Mouse (Mus musculus) neural tube, embryonic 12.5 days (tissue): ENCODE measurements around the gene Wnt11. TPM values are rescaled to one million over a fixed set of nuclear protein-coding genes. Genes with fewer than 3 reads are reported as not detected.

Experiments used
- ATAC-seq: fragments of 200-750 bp; cut with Nextera tagmentation; 2 replicates; pipeline ENCODE4 v1.8.0; 2017; ENCODE audit warnings: low read depth, mild to moderate bottlenecking, moderate TSS enrichment, moderate library complexity; ENCODE audit not compliant: low FRiP score
- H3K27ac ChIP-seq: fragments of 300-500 bp; sonication (generic); 2 replicates; pipeline ENCODE4 v1.5.1; 2016
- H3K27me3 ChIP-seq: fragments of 300-500 bp; sonication (generic); replicated peaks from 2 replicates; pipeline ENCODE4 v1.6.1; 2016; ENCODE audit warnings: mild to moderate bottlenecking
- H3K36me3 ChIP-seq: fragments of 300-500 bp; sonication (generic); 2 replicates; pipeline ENCODE4 v1.6.1; 2016; ENCODE audit warnings: mild to moderate bottlenecking
- H3K4me1 ChIP-seq: fragments of 300-500 bp; sonication (generic); 2 replicates; pipeline ENCODE4 v1.6.1; 2016
- H3K4me2 ChIP-seq: fragments of 300-500 bp; sonication (generic); replicated peaks from 2 replicates; pipeline ENCODE4 v1.6.1; 2016; ENCODE audit warnings: mild to moderate bottlenecking
- H3K4me3 ChIP-seq: fragments of 300-500 bp; sonication (generic); 2 replicates; pipeline ENCODE4 v1.5.1; 2016
- H3K9ac ChIP-seq: fragments of 300-500 bp; sonication (generic); 2 replicates; pipeline ENCODE4 v1.6.1; 2016; ENCODE audit warnings: mild to moderate bottlenecking
- H3K9me3 ChIP-seq: fragments of 300-500 bp; sonication (generic); 2 replicates; pipeline ENCODE4 v1.6.1; 2016; ENCODE audit warnings: mild to moderate bottlenecking
- WGBS: fragments of 180-500 bp; shearing (Covaris S2); methylation state at CpG from one replicate; pipeline ENCODE4 v1.1.7; 2016; 5-methylcytosine and 5-hydroxymethylcytosine counted together
- polyA plus RNA-seq: library from polyadenylated mRNA; unstranded; fragments of >200 nt; fragmentation: Nextera tagmentation; extraction: Ambion mirVana; gene quantifications from 2 replicates; pipeline ENCODE4 v1.2.1, GENCODE M21; 2016

The Wnt11 gene
- polyA plus RNA-seq, 1 experiment from 2014 or later: 7.2 TPM

- Histone ChIP-seq H3K4me3 (no peak overlapping the region), H3K4me1 (peaks cover 8% of the 10 kb centered on the region; the same call in 1 of the 2 replicates), H3K27ac (no peak overlapping the region), H3K27me3 (no peaks in the 10 kb centered on the region), H3K9me3 (no peaks in the 10 kb centered on the region), H3K36me3 (no peaks in the 10 kb centered on the region), H3K9ac (no peak overlapping the region), H3K4me2 (no peak overlapping the region)
- no peak for ATAC-seq
- WGBS: 90% methylated on average over 9 of the region's 9 CpGs
These were observed 31.7 kb upstream of the Wnt11 start for GRCm38 (mm10) chr7:98803181-98803580.

GRCm38 (mm10) chr7:98804841-98805772, 29.8 kb upstream of the Wnt11 start:
- Histone ChIP-seq H3K4me1 (peaks cover 4% of the 10 kb centered on the region; the same call in 1 of the 2 replicates), H3K36me3 (no peaks in the 10 kb centered on the region), H3K9me3 (no peaks in the 10 kb centered on the region), H3K4me3 (no peak overlapping the region), H3K9ac (no peak overlapping the region), H3K27ac (no peak overlapping the region), H3K4me2 (no peak overlapping the region), H3K27me3 (no peaks in the 10 kb centered on the region)
- WGBS: 58% methylated on average over 12 of the region's 12 CpGs
- ATAC-seq: no peak

GRCm38 (mm10) chr7:98806961-98807360, 28.0 kb upstream of the Wnt11 start:
- peaks cover 4% of the 10 kb centered on the region; the same call in 1 of the 2 replicates for H3K4me1 ChIP-seq
- H3K9me3 ChIP-seq: no peaks in the 10 kb centered on the region
- H3K27ac ChIP-seq: no peak overlapping the region
- H3K27me3 ChIP-seq: no peaks in the 10 kb centered on the region
- no peak overlapping the region for H3K9ac ChIP-seq
- no peaks in the 10 kb centered on the region for H3K36me3 ChIP-seq
- WGBS: 90% methylated on average over 3 of the region's 3 CpGs
- H3K4me3 ChIP-seq: no peak overlapping the region
- H3K4me2 ChIP-seq: no peak overlapping the region
- ATAC-seq: no peak

- ATAC-seq: no peak
- no peaks in the 10 kb centered on the region for H3K36me3 ChIP-seq
- no peak overlapping the region for H3K9ac ChIP-seq
- no peak overlapping the region for H3K27ac ChIP-seq
- no peaks in the 10 kb centered on the region for H3K9me3 ChIP-seq
- no peak overlapping the region for H3K4me2 ChIP-seq
- peaks cover 7% of the 10 kb centered on the region; the same call in 1 of the 2 replicates for H3K4me1 ChIP-seq
- no peak overlapping the region for H3K4me3 ChIP-seq
- H3K27me3 ChIP-seq: no peaks in the 10 kb centered on the region
- WGBS: 85% methylated on average over 6 of the region's 6 CpGs
These were observed 25.5 kb upstream of the Wnt11 start for GRCm38 (mm10) chr7:98809372-98809771.

GRCm38 (mm10) chr7:98810619-98811018, 24.3 kb upstream of the Wnt11 start:
- no peaks in the 10 kb centered on the region for H3K36me3 ChIP-seq
- H3K4me1 ChIP-seq: 0 out of 2 replicates have a peak, but pooled peaks cover 7% of the 10 kb centered on the region
- H3K9ac ChIP-seq: no peak overlapping the region
- ATAC-seq: no peak
- no peaks in the 10 kb centered on the region for H3K9me3 ChIP-seq
- H3K27ac ChIP-seq: no peak overlapping the region
- H3K4me3 ChIP-seq: no peak overlapping the region
- H3K27me3 ChIP-seq: no peaks in the 10 kb centered on the region
- 86% methylated on average over 2 of the region's 2 CpGs for WGBS
- H3K4me2 ChIP-seq: no peak overlapping the region

- no peaks in the 10 kb centered on the region for H3K9me3 ChIP-seq
- 91% methylated on average over 1 of the region's 1 CpGs for WGBS
- H3K4me1 ChIP-seq: peaks cover 18% of the 10 kb centered on the region
- no peak for ATAC-seq
- no peak overlapping the region for H3K27ac ChIP-seq
- H3K9ac ChIP-seq: no peak overlapping the region
- H3K27me3 ChIP-seq: no peaks in the 10 kb centered on the region
- no peaks in the 10 kb centered on the region for H3K36me3 ChIP-seq
- H3K4me3 ChIP-seq: no peak overlapping the region
- no peak overlapping the region for H3K4me2 ChIP-seq
These were observed 14.4 kb upstream of the Wnt11 start for GRCm38 (mm10) chr7:98820501-98820900.

GRCm38 (mm10) chr7:98822881-98823280, 12.0 kb upstream of the Wnt11 start:
- Histone ChIP-seq H3K4me3 (no peak overlapping the region), H3K9ac (no peak overlapping the region), H3K4me1 (peaks cover 9% of the 10 kb centered on the region), H3K27me3 (no peaks in the 10 kb centered on the region; the same call in 1 of the 2 replicates), H3K27ac (no peak overlapping the region), H3K36me3 (no peaks in the 10 kb centered on the region), H3K9me3 (no peaks in the 10 kb centered on the region), H3K4me2 (no peak overlapping the region)
- WGBS: 80% methylated on average over 6 of the region's 6 CpGs
- ATAC-seq: no peak

- ATAC-seq: no peak
- no peak overlapping the region for H3K9ac ChIP-seq
- H3K27me3 ChIP-seq: no peaks in the 10 kb centered on the region; the same call in 1 of the 2 replicates
- 67% methylated on average over 15 of the region's 15 CpGs for WGBS
- no peaks in the 10 kb centered on the region for H3K9me3 ChIP-seq
- no peak overlapping the region for H3K27ac ChIP-seq
- H3K36me3 ChIP-seq: no peaks in the 10 kb centered on the region
- no peak overlapping the region for H3K4me3 ChIP-seq
- H3K4me1 ChIP-seq: peaks cover 4% of the 10 kb centered on the region; the same call in 1 of the 2 replicates
- no peak overlapping the region for H3K4me2 ChIP-seq
These were observed 10.8 kb upstream of the Wnt11 start for GRCm38 (mm10) chr7:98823896-98824822.

GRCm38 (mm10) chr7:98828052-98828451, 6.9 kb upstream of the Wnt11 start:
- no peak for ATAC-seq
- Histone ChIP-seq H3K4me3 (no peak overlapping the region), H3K27ac (no peak overlapping the region), H3K4me1 (no peaks in the 10 kb centered on the region), H3K36me3 (no peaks in the 10 kb centered on the region), H3K9me3 (no peaks in the 10 kb centered on the region), H3K4me2 (no peak overlapping the region), H3K9ac (no peak overlapping the region), H3K27me3 (peaks cover 25% of the 10 kb centered on the region)
- WGBS: 78% methylated on average over 3 of the region's 3 CpGs

GRCm38 (mm10) chr7:98828876-98829275, 6.0 kb upstream of the Wnt11 start:
- Histone ChIP-seq H3K27ac (no peak overlapping the region), H3K36me3 (no peaks in the 10 kb centered on the region), H3K4me2 (no peak overlapping the region), H3K4me3 (no peak overlapping the region), H3K27me3 (peaks cover 31% of the 10 kb centered on the region), H3K4me1 (no peaks in the 10 kb centered on the region), H3K9ac (no peak overlapping the region), H3K9me3 (no peaks in the 10 kb centered on the region)
- 38% methylated on average over 7 of the region's 7 CpGs for WGBS
- ATAC-seq: no peak

GRCm38 (mm10) chr7:98831290-98831689, 3.6 kb upstream of the Wnt11 start:
- no peak overlapping the region for H3K9ac ChIP-seq
- H3K27ac ChIP-seq: no peak overlapping the region
- ATAC-seq: no peak
- H3K4me2 ChIP-seq: no peak overlapping the region
- WGBS: 75% methylated on average over 6 of the region's 6 CpGs
- H3K4me3 ChIP-seq: no peak overlapping the region
- H3K4me1 ChIP-seq: peaks cover 18% of the 10 kb centered on the region
- no peaks in the 10 kb centered on the region for H3K36me3 ChIP-seq
- no peaks in the 10 kb centered on the region for H3K9me3 ChIP-seq
- peaks cover 55% of the 10 kb centered on the region for H3K27me3 ChIP-seq
